Mouse (Mus musculus) ES-Bruce4 (cell line): Measurements from ENCODE around the gene Clec4f. TPM values are rescaled to one million over a fixed set of nuclear protein-coding genes. Genes with fewer than 3 reads are reported as not detected.

Experiments used
- H3K27ac ChIP-seq: 2 replicates; pipeline ENCODE4 v1.5.1; 2012; ENCODE audit warnings: low read length, inconsistent platforms; ENCODE audit not compliant: insufficient read depth
- H3K27me3 ChIP-seq: 2 replicates; pipeline ENCODE4 v1.6.1; 2012; ENCODE audit warnings: mild to moderate bottlenecking, low read length, inconsistent platforms; ENCODE audit not compliant: control insufficient read depth, poor library complexity, insufficient read depth, severe bottlenecking
- H3K36me3 ChIP-seq: 2 replicates; pipeline ENCODE4 v1.6.1; 2012; ENCODE audit warnings: inconsistent platforms, mild to moderate bottlenecking, low read length, moderate library complexity; ENCODE audit not compliant: control insufficient read depth, poor library complexity, insufficient read depth, severe bottlenecking
- H3K4me1 ChIP-seq: one replicate; pipeline ENCODE4 v1.8.1; 2011; ENCODE audit warnings: low read length; ENCODE audit not compliant: control insufficient read depth, insufficient read depth
- H3K4me3 ChIP-seq: 2 replicates; pipeline ENCODE4 v1.5.1; 2011; ENCODE audit warnings: low read depth, mild to moderate bottlenecking, low read length
- H3K9ac ChIP-seq: 2 replicates; pipeline ENCODE4 v1.6.1; 2012; ENCODE audit warnings: low read depth, mild to moderate bottlenecking, inconsistent platforms; ENCODE audit not compliant: poor library complexity, severe bottlenecking
- H3K9me3 ChIP-seq: replicated peaks from 2 replicates; pipeline ENCODE4 v1.6.1; 2012; ENCODE audit warnings: mild to moderate bottlenecking, low read length, inconsistent platforms; ENCODE audit not compliant: control insufficient read depth, poor library complexity, insufficient read depth, severe bottlenecking
- CTCF ChIP-seq: IDR thresholded peaks from one replicate; pipeline ENCODE4 v1.8.1; 2011; ENCODE audit warnings: low read depth, low read length
- EP300 ChIP-seq: IDR thresholded peaks from 2 replicates; pipeline ENCODE4 v1.6.1; 2011; ENCODE audit warnings: low read depth, low read length; ENCODE audit not compliant: insufficient read depth
- POLR2A ChIP-seq: IDR thresholded peaks from one replicate; pipeline ENCODE4 v1.8.1; 2011; ENCODE audit warnings: low read length; ENCODE audit not compliant: insufficient read depth
- polyA plus RNA-seq: library from polyadenylated mRNA; stranded (reverse); fragments of >200 nt; gene quantifications from 2 replicates; pipeline ENCODE4 v1.2.4, GENCODE M21; 2011; ENCODE audit warnings: low read depth; ENCODE audit not compliant: missing spikeins, insufficient read depth, insufficient read length

Clec4f gene
- polyA plus RNA-seq, 1 experiment: not detected

- peaks cover 7% of the 10 kb centered on the region for H3K4me1 ChIP-seq
- no peak for TF ChIP-seq EP300
- TF ChIP-seq POLR2A: no peak
- no peak for TF ChIP-seq CTCF
Measured at GRCm38 (mm10) chr6:83701001-83701400, 45.0 kb upstream of the Clec4f start.

GRCm38 (mm10) chr6:83699971-83700370, 44.0 kb upstream of the Clec4f start:
- H3K4me3 ChIP-seq: no peak overlapping the region
- no peak overlapping the region for H3K27ac ChIP-seq
- H3K9me3 ChIP-seq: no peaks in the 10 kb centered on the region
- peaks cover 30% of the 10 kb centered on the region for H3K27me3 ChIP-seq
- TF ChIP-seq POLR2A: no peak
- TF ChIP-seq EP300: no peak
- no peak for TF ChIP-seq CTCF
- H3K4me1 ChIP-seq: peaks cover 7% of the 10 kb centered on the region
- H3K9ac ChIP-seq: no peak overlapping the region
- H3K36me3 ChIP-seq: no peaks in the 10 kb centered on the region

More at GRCm38 (mm10) chr6:83701001-83701400, 45.0 kb upstream of the Clec4f start:
- H3K27me3 ChIP-seq: peaks cover 33% of the 10 kb centered on the region
- no peak overlapping the region for H3K4me3 ChIP-seq
- H3K9ac ChIP-seq: no peak overlapping the region
- H3K36me3 ChIP-seq: no peaks in the 10 kb centered on the region
- H3K9me3 ChIP-seq: no peaks in the 10 kb centered on the region
- no peak overlapping the region for H3K27ac ChIP-seq

GRCm38 (mm10) chr6:83697932-83698331, 41.9 kb upstream of the Clec4f start:
- no peak overlapping the region for H3K27ac ChIP-seq
- peak; percentile 81; the same call in 1 of the 2 replicates for TF ChIP-seq EP300
- TF ChIP-seq POLR2A: no peak
- no peak overlapping the region for H3K9ac ChIP-seq
- H3K4me1 ChIP-seq: peaks cover 7% of the 10 kb centered on the region
- peaks cover 26% of the 10 kb centered on the region for H3K27me3 ChIP-seq
- no peaks in the 10 kb centered on the region for H3K36me3 ChIP-seq
- H3K9me3 ChIP-seq: no peaks in the 10 kb centered on the region
- no peak overlapping the region for H3K4me3 ChIP-seq

- Histone ChIP-seq H3K9ac (no peak overlapping the region), H3K4me1 (peaks cover 7% of the 10 kb centered on the region), H3K9me3 (no peaks in the 10 kb centered on the region), H3K36me3 (no peaks in the 10 kb centered on the region), H3K4me3 (no peak overlapping the region), H3K27me3 (peaks cover 18% of the 10 kb centered on the region), H3K27ac (no peak overlapping the region)
- no peak for TF ChIP-seq CTCF
Measured at GRCm38 (mm10) chr6:83696684-83697083, 40.7 kb upstream of the Clec4f start.

- no peaks in the 10 kb centered on the region for H3K36me3 ChIP-seq
- H3K4me3 ChIP-seq: no peak overlapping the region
- no peaks in the 10 kb centered on the region for H3K9me3 ChIP-seq
- TF ChIP-seq CTCF (no peak), EP300 (no peak), POLR2A (no peak)
- peaks cover 12% of the 10 kb centered on the region for H3K27me3 ChIP-seq
- H3K9ac ChIP-seq: no peak overlapping the region
- no peak overlapping the region for H3K27ac ChIP-seq
- H3K4me1 ChIP-seq: peaks cover 7% of the 10 kb centered on the region
Measured at GRCm38 (mm10) chr6:83695731-83696130, 39.7 kb upstream of the Clec4f start.

- Histone ChIP-seq H3K4me3 (0 out of 2 replicates have a peak overlapping the region, but pooled peaks have one; percentile 6), H3K27me3 (peaks cover 4% of the 10 kb centered on the region; the same call in 1 of the 2 replicates), H3K9me3 (no peaks in the 10 kb centered on the region), H3K4me1 (peaks cover 5% of the 10 kb centered on the region), H3K36me3 (no peaks in the 10 kb centered on the region), H3K27ac (no peak overlapping the region), H3K9ac (no peak overlapping the region)
- TF ChIP-seq CTCF (peak; percentile 64), EP300 (no peak)
Measured at GRCm38 (mm10) chr6:83693835-83694234, 37.8 kb upstream of the Clec4f start.

- no peak overlapping the region for H3K9ac ChIP-seq
- H3K27me3 ChIP-seq: 0 out of 2 replicates have a peak, but pooled peaks cover 4% of the 10 kb centered on the region
- no peaks in the 10 kb centered on the region for H3K4me1 ChIP-seq
- H3K9me3 ChIP-seq: no peaks in the 10 kb centered on the region
- TF ChIP-seq EP300: no peak
- TF ChIP-seq CTCF: no peak
- TF ChIP-seq POLR2A: no peak
- H3K36me3 ChIP-seq: no peaks in the 10 kb centered on the region
- no peak overlapping the region for H3K4me3 ChIP-seq
- no peak overlapping the region for H3K27ac ChIP-seq
Measured at GRCm38 (mm10) chr6:83692962-83693361, 37.0 kb upstream of the Clec4f start.
